Mouse (Mus musculus) c-Kit-positive CD71-positive TER-119-negative erythroid progenitor cells, embryonic 14.5 days (primary cell): ENCODE data around the gene Glt8d2.

ENCODE experiments used
- DNase-seq: peaks from one replicate; pipeline ENCODE4 v3.0.0-alpha.2; 2013; ENCODE audit warnings: low read depth

The Glt8d2 gene

DNA sequence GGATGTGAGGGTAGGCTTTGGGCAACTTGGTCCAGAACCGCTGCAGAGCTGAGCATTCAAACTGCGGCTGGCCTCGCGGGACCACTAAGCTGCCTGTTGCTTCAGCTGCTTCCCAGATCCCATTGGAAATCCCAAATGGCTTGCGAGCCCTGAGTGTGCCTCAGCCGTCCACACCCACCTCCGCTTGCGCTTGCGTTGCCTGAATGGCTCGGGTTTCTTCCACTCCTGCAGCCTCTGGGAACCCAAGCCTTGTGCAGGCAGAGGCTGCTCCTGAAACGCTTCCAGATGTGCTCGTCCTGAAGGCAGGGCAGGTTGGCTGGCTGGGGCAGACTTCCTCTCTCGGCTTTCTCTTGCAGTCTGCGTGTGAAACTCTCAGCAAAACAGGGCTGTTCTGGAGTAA is at the start of gene Glt8d2:
Glt8d2 (minus strand) TSS at position 157 of the 400 bp plus-strand sequence.
- no peak for DNase-seq

GRCm38 (mm10) chr10:82699296-82699941 is 9.0 kb upstream of the Glt8d2 start:
- no peak for DNase-seq

DNA sequence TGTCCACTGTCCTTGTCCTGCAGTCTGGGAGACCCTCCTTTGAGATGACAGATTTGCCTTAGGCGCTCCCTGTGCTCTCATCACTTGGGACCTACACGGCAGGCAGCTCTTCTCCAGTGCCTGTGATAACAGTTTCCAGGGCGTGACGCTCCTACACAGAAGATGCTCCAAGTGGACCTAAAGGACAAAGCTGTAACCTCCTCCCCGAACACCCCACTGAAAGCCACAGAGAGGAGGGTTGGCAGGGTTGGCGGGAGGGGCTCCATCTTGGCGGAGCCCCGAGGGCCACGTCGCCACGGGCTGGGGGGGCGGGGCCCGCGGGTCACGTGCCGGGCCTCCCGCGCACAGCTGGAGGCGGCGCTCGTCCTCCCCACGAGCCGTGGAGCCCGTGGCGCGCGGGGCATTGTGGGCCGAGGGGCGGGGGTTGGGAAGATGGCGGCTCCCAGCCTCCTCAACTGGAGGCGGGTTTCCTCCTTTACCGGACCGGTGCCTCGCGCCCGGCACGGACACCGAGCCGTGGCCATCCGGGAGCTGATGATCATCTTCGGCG is 8.3 kb upstream of the Glt8d2 start:
- peak; percentile 63 for DNase-seq

- DNase-seq = no peak
Observed at GRCm38 (mm10) chr10:82697305-82697898, 7.0 kb upstream of the Glt8d2 start.

- DNase-seq = no peak
Observed at GRCm38 (mm10) chr10:82696453-82697079, 6.1 kb upstream of the Glt8d2 start.

DNA sequence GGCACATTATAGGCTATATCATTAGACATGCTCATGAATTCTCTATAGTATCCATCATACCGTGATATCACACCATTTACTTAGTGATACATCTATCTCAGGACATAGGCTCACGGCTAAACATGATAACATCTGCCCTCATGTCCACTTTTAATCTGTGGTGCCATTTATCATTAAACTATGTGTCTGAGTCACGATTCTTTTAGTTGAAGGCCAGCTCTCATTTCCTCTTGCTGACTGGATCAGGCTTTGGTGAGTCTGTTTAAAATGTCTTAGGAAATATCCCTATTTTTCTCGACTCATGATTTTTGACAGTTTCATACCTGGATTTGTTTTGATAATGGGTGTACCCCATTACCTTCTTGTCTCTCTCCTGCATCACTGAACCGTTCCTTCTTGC is 5.5 kb upstream of the Glt8d2 start, which contains the start of gene Hcfc2:
Hcfc2 (plus strand) TSS at position 205 of the 400 bp plus-strand sequence.
- no peak for DNase-seq

GRCm38 (mm10) chr10:82689681-82690211 is 704 bp downstream of the Glt8d2 start:
- no peak for DNase-seq

GRCm38 (mm10) chr10:82685440-82685839 is 5.0 kb downstream of the Glt8d2 start:
- no peak for DNase-seq

- no peak for DNase-seq
Observed at GRCm38 (mm10) chr10:82681639-82682038, 8.8 kb downstream of the Glt8d2 start.

GRCm38 (mm10) chr10:82680769-82681168 is 9.7 kb downstream of the Glt8d2 start:
- DNase-seq = no peak

DNA sequence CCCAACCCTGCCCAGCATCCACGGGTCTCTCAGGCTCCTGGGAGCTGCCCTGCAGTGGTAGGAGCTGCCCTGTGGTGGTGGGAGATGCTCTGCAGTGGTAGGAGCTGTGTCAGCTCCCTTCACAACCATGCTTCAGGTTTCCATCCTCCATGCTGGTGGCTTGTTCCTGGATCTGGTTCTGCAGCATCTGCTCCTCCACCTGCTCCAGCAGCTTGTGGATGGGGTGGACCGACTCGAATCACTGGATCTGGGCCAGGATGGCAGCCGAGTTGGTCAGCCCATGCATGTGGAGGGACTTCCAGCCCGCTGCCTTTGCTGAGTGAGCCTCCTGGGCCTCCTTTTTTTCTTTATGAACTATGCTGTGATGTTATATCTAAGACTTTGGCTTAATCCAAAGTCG is 13.5 kb downstream of the Glt8d2 start:
- no peak for DNase-seq

DNA sequence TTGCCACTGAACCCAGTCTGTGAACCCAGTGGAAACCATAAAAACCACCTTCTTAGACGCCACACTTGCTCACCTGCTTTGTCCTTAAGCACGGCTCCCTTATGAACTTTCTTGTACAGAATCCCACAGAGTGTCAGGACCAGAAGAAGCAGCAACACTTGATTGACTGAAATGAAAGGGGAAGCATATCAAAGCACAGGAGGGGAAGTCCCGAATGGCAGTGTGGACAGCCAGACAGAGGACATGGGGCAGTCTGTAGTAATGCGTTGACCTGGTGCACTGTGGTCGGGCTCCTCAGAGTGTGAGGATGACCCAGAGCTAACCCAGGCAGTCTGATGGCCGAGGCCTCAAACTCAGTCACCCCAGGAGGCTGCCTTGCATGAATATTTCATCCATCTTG is 20.2 kb downstream of the Glt8d2 start:
- no peak for DNase-seq

DNA sequence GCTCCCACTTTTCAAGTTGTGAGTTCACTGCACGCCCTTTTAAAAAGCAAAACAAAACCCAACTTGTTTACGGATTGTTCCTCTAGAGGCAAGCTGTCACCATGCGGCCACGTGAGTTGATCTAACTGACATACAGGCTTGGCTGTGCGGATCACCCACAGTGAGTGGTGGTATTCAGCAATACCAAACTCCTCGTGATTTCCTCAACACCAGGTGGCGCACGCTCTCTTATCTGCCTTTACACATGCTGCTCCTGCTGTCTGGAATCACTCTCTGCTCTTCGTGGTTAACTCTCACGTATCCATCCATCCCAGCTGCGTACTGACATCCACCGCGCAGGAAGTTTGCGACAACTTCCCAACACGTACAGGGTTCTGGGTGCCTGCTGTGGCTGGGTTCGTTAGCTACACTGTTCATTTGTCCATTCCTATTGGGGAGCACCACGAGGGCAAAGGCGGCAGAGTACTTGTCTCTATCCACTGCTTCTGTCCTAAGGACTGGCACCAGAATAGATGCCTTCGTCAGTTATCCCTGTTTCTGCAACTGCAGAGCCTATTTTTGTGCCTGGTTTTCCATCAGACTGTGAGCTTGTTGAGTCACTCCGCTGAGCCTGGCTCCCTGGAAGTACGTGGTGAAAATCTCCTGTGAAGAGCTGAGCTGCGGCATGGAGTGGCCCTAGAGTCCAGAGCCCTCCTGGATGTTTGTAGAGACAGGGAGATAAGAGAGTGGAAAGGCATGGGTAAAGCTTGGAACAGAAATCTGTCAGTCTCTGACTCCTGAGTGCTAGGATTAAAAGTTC is 23.8 kb downstream of the Glt8d2 start:
- DNase-seq = peak; percentile 60

DNA sequence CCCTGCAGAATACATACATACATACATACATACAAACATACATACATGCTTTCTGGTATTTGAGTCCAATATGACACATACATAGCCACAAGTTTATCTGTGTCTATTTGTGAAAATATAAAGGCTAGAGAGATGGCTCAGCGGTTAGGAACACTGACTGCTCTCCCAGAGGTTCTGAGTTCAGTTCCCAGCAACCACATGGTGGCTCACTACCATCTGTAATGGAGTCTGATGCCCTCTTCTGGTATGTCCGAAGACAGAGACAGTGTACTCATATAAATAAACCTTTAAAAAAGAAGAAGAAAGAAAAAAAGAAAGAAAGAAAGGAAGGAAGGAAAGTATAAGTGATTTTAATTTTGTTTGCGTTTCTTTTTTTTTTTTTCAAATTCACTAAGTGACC is 24.5 kb downstream of the Glt8d2 start:
- DNase-seq = no peak

GRCm38 (mm10) chr10:82663289-82663688 is 27.2 kb downstream of the Glt8d2 start:
- no peak for DNase-seq

GRCm38 (mm10) chr10:82662267-82662990 is 28.0 kb downstream of the Glt8d2 start:
- no peak for DNase-seq

GRCm38 (mm10) chr10:82661820-82662219 is 28.6 kb downstream of the Glt8d2 start:
- no peak for DNase-seq

- no peak for DNase-seq
Observed at GRCm38 (mm10) chr10:82654581-82654980, 35.9 kb downstream of the Glt8d2 start.

GRCm38 (mm10) chr10:82652625-82653024 is 37.8 kb downstream of the Glt8d2 start:
- no peak for DNase-seq

DNA sequence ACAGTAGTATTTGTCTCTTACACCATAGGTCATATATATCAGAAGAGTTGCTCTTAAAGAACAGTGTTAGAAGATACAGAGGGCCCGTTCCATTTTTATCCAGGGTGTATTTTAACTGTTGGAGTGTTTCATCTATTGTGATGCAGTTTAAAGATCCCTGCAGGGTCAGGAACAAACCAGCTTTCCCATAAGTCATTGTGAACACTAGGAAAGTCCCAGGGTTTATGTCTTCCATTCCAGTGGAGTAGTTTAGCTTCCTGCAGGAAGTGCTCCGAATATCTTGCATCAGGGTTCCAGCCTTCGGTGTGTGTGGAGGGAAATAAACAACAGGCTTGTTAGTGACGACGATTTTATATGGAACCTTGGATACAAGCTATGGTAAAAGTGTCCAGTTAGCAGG is 39.2 kb downstream of the Glt8d2 start:
- no peak for DNase-seq

GRCm38 (mm10) chr10:82647205-82647811 is 43.1 kb downstream of the Glt8d2 start:
- no peak for DNase-seq
